13 mouse cellular contexts compared by ENCODE assay signal in the genomic region with DNA sequence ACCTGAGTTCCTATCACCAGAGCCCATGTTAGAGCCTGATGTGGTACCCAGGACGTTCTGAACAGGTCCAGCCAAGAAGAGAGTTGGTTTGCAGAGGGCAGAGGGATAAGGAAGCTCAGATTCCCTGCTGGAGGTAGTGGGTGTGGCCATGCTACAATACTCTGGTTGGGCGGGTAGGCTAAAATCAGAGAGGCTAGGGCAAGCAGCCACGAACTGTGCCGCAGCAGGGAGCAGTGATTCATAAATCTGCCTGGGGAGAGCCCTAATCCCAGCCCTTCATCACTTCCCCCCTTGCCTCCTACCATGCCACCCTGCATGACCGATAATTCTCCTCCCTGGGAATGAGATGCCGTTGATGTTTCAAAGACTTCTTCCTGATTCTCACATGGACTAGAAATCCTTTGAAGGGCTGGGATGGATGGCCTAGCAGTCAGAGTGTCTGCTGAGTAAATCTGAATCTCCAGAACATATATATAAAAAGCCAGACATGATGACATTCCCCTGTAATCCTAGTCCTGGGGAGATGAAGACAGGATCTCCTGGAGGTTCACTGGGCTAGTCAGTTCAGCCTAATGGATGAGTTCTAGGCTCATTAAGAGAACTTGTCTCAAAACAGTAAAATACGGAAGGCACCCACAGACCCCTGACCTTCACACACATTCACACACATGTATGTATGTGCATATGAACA. TPM values are rescaled to one million over a fixed set of nuclear protein-coding genes. Genes with fewer than 3 reads are reported as not detected.
DNase-seq lines count a peak whose midpoint lies in the region; ATAC-seq and TF ChIP-seq lines count a peak whose summit lies in the region.
"Had no signal": no experiment of that assay in that cellular context is flagged by ENCODE, and none has a peak within 500 bp of the region (broad histone marks: within the 10 kb centered on the region; RNA-seq: fewer than 3 reads in every experiment).

No protein-coding gene starts in this region.

- no peaks in the 10 kb centered on the region for H3K36me3 ChIP-seq in kidney, postnatal 0 days (ENCODE audit: insufficient read depth, low read length)
- no peaks in the 10 kb centered on the region for H3K36me3 ChIP-seq in limb, embryonic 10.5 days
- H3K36me3 ChIP-seq: embryonic facial prominence, embryonic 13.5 days; limb, embryonic 12.5 days; neural tube, embryonic 15.5 days had no signal

- no peaks in the 10 kb centered on the region for H3K9me3 ChIP-seq in kidney, postnatal 0 days (replicated peaks; ENCODE audit: low read length)
- H3K9me3 ChIP-seq in limb, embryonic 10.5 days (replicated peaks) = no peaks in the 10 kb centered on the region
- H3K9me3 ChIP-seq: embryonic facial prominence, embryonic 13.5 days; limb, embryonic 12.5 days; neural tube, embryonic 15.5 days had no signal

- no peak overlapping the region for H3K4me2 ChIP-seq in kidney, postnatal 0 days (ENCODE audit: low read length)
- H3K4me2 ChIP-seq: embryonic facial prominence, embryonic 13.5 days; limb, embryonic 12.5 days; lung, embryonic 14.5 days; neural tube, embryonic 15.5 days had no signal

- no peak overlapping the region for H3K9ac ChIP-seq in kidney, postnatal 0 days (ENCODE audit: low read depth, low read length)
- H3K9ac ChIP-seq: embryonic facial prominence, embryonic 13.5 days; limb, embryonic 12.5 days; lung, embryonic 14.5 days; neural tube, embryonic 15.5 days had no signal

- in situ Hi-C loops in Patski (cut with MboI; ENCODE audit: low pct_unique_long_range_greater_than_20kb) = no loop called here

- no peak overlapping the region for H3K4me3 ChIP-seq in kidney, postnatal 0 days (replicated peaks; ENCODE audit: low read depth, low read length)
- no peak overlapping the region for H3K4me3 ChIP-seq in limb, embryonic 10.5 days
- H3K4me3 ChIP-seq: embryonic facial prominence, embryonic 13.5 days; limb, embryonic 12.5 days; neural tube, embryonic 15.5 days had no signal

- no peak for ATAC-seq in kidney, postnatal 0 days (replicated peaks; ENCODE audit: low FRiP score, low read depth)
- ATAC-seq in Patski = peak; percentile 72

- H3K4me1 ChIP-seq in kidney, postnatal 0 days (replicated peaks; ENCODE audit: insufficient read depth, low read length) = peaks cover 12% of the 10 kb centered on the region; the same call in 1 of the 2 replicates
- H3K4me1 ChIP-seq in limb, embryonic 10.5 days = peaks cover 27% of the 10 kb centered on the region

- DNase-seq in cerebellum, adult 8-10 months = peak; percentile 49
- no peak for DNase-seq in cerebellum, adult 11 months
- peak; percentile 38 for DNase-seq in kidney, postnatal 0 days (ENCODE audit: low spot score)
- DNase-seq in kidney, postnatal 4 days = no peak
- DNase-seq in Patski (ENCODE audit: low read depth, low spot score) = no peak
- peak; percentile 45 to 55 for DNase-seq in gastrocnemius, adult 8-10 months (ENCODE audit: low spot score in 2 of 2)
- no peak for DNase-seq in right cerebral cortex, postnatal 10 days (ENCODE audit: low spot score in 2 of 2)
- no peak for DNase-seq in limb, embryonic 10.5 days (ENCODE audit: low spot score)
- DNase-seq: lung, embryonic 14.5 days; midbrain, embryonic 14.5 days had no signal

- POLR2A ChIA-PET in Patski (lab: Charles Lee) = no interaction called here

- WGBS in kidney, postnatal 0 days = 17% methylated on average over 7 of the region's 7 CpGs
- WGBS in limb, embryonic 10.5 days = 27% methylated on average over 7 of the region's 7 CpGs

- CTCF ChIA-PET in Patski (lab: Charles Lee) = interaction anchor here (0.8 to 1.8 kb wide), 2 partner anchors 52 to 388 kb away, joined by 3 to 4 read pairs; no protein-coding TSS in a partner anchor

- H3K27me3 ChIP-seq in kidney, postnatal 0 days (ENCODE audit: insufficient read depth, low read length) = no peaks in the 10 kb centered on the region
- no peaks in the 10 kb centered on the region for H3K27me3 ChIP-seq in Patski
- H3K27me3 ChIP-seq in limb, embryonic 10.5 days (ENCODE audit: low read depth, poor library complexity, severe bottlenecking) = no peaks in the 10 kb centered on the region
- H3K27me3 ChIP-seq: embryonic facial prominence, embryonic 13.5 days; neural tube, embryonic 15.5 days had no signal

- TF ChIP-seq CTCF in kidney, postnatal 0 days (IDR thresholded peaks at IDR 0.05; ENCODE audit: low read depth) = no peak
- TF ChIP-seq CTCF in Patski (IDR thresholded peaks at IDR 0.05) = no peak

- no peak overlapping the region for H3K27ac ChIP-seq in kidney, postnatal 0 days
- no peak overlapping the region for H3K27ac ChIP-seq in limb, embryonic 10.5 days
- H3K27ac ChIP-seq: embryonic facial prominence, embryonic 13.5 days; limb, embryonic 12.5 days; neural tube, embryonic 15.5 days had no signal

RNA-seq across cellular contexts. Expression of a gene that starts 57.6 kb away (rescaled TPM):
- 2.6 and 3.3 TPM in 2 replicates for polyA plus RNA-seq in kidney, postnatal 0 days (2015; fragmentation: Nextera tagmentation; extraction: Ambion mirVana)
- 8.7 TPM for polyA plus RNA-seq in Patski (2021)
- 1 to 10 TPM; 4.7 to 6.1 (median 5.4) TPM for total RNA-seq in gastrocnemius, adult 8-10 months (2022)
- polyA plus RNA-seq in limb, embryonic 10.5 days (2016; fragmentation: Nextera tagmentation; extraction: Ambion mirVana) = 2.6 and 2.9 TPM in 2 replicates

Comparison
In these comparisons a context has a peak if more than half of its experiments do, and no peak if none do; other contexts are left out.
1. DNase-seq: peak in cerebellum, adult 8-10 months (single experiment), kidney, postnatal 0 days (single experiment) and gastrocnemius, adult 8-10 months (2 of 2); none in cerebellum, adult 11 months (single experiment), kidney, postnatal 4 days (0 of 2), Patski (single experiment), right cerebral cortex, postnatal 10 days (0 of 2) and limb, embryonic 10.5 days (single experiment).